Mouse (Mus musculus) hindbrain, embryonic 10.5 days (tissue): ENCODE results near the gene Sort1. TPM values are rescaled to one million over a fixed set of nuclear protein-coding genes. Genes with fewer than 3 reads are reported as not detected.

Experiments
- DNase-seq: peaks from one replicate; pipeline ENCODE4 v3.0.0-alpha.2; 2017; ENCODE audit warnings: low spot score
- H3K27ac ChIP-seq: fragments of 300-500 bp; sonication (generic); 2 replicates; pipeline ENCODE4 v1.5.1; 2016; ENCODE audit warnings: mild to moderate bottlenecking, moderate library complexity
- H3K27me3 ChIP-seq: fragments of 300-500 bp; sonication (generic); 2 replicates; pipeline ENCODE4 v1.6.1; 2016; ENCODE audit warnings: mild to moderate bottlenecking; ENCODE audit not compliant: poor library complexity, insufficient read depth, severe bottlenecking
- H3K36me3 ChIP-seq: fragments of 300-500 bp; sonication (generic); 2 replicates; pipeline ENCODE4 v1.6.1; 2016; ENCODE audit warnings: mild to moderate bottlenecking, moderate library complexity
- H3K4me1 ChIP-seq: fragments of 300-500 bp; sonication (generic); replicated peaks from 2 replicates; pipeline ENCODE4 v1.6.1; 2016; ENCODE audit warnings: mild to moderate bottlenecking
- H3K4me3 ChIP-seq: fragments of 300-500 bp; sonication (generic); 2 replicates; pipeline ENCODE4 v1.5.1; 2016; ENCODE audit warnings: mild to moderate bottlenecking, moderate library complexity
- H3K9me3 ChIP-seq: fragments of 300-500 bp; sonication (generic); 2 replicates; pipeline ENCODE4 v1.6.1; 2016; ENCODE audit warnings: mild to moderate bottlenecking, moderate library complexity
- WGBS: fragments of 180-500 bp; shearing (Covaris S2); methylation state at CpG from one replicate; pipeline ENCODE4 v1.1.7; 2016; 5-methylcytosine and 5-hydroxymethylcytosine counted together
- polyA plus RNA-seq: library from polyadenylated mRNA; unstranded; fragments of >200 nt; fragmentation: Nextera tagmentation; extraction: Ambion mirVana; gene quantifications from 2 replicates; pipeline ENCODE4 v1.2.1, GENCODE M21; 2016

Sort1 gene
- polyA plus RNA-seq, 1 experiment from 2014 or later, result 19.7 TPM

- H3K4me1 ChIP-seq, result peaks cover 53% of the 10 kb centered on the region
- peaks cover 37% of the 10 kb centered on the region for H3K36me3 ChIP-seq
- peak within 1 kb of the TSS; percentile 89 for H3K27ac ChIP-seq
- 1% methylated on average over 44 of the region's 44 CpGs for WGBS
- H3K9me3 ChIP-seq, result no peaks in the 10 kb centered on the region
- peak within 1 kb of the TSS; percentile 62 for H3K4me3 ChIP-seq
- DNase-seq, result peak; percentile 92
- H3K27me3 ChIP-seq, result no peaks in the 10 kb centered on the region
These were observed 99.8 kb downstream of the Sort1 start, which contains the start of gene Psrc1 for GRCm38 (mm10) chr3:108383485-108384354. Gene Psrc1 (plus strand): TSS chr3:108383839.

- no peaks in the 10 kb centered on the region for H3K27me3 ChIP-seq
- WGBS, result 40% methylated on average over 2 of the region's 2 CpGs
- peaks cover 41% of the 10 kb centered on the region for H3K36me3 ChIP-seq
- DNase-seq, result no peak
- no peaks in the 10 kb centered on the region for H3K9me3 ChIP-seq
- H3K4me1 ChIP-seq, result peaks cover 60% of the 10 kb centered on the region
- H3K27ac ChIP-seq, result peak overlapping the region; percentile 89
- peak overlapping the region; percentile 62 for H3K4me3 ChIP-seq
These were observed 100.5 kb downstream of the Sort1 start for GRCm38 (mm10) chr3:108384425-108384824.

- no peak overlapping the region; the same call in 1 of the 2 replicates for H3K27ac ChIP-seq
- H3K9me3 ChIP-seq, result no peaks in the 10 kb centered on the region
- H3K4me1 ChIP-seq, result peaks cover 62% of the 10 kb centered on the region
- no peak for DNase-seq
- H3K36me3 ChIP-seq, result peaks cover 50% of the 10 kb centered on the region
- no peak overlapping the region for H3K4me3 ChIP-seq
- H3K27me3 ChIP-seq, result no peaks in the 10 kb centered on the region
- WGBS, result 88% methylated on average over 10 of the region's 10 CpGs
These were observed 102.3 kb downstream of the Sort1 start for GRCm38 (mm10) chr3:108386186-108386585.

DNA sequence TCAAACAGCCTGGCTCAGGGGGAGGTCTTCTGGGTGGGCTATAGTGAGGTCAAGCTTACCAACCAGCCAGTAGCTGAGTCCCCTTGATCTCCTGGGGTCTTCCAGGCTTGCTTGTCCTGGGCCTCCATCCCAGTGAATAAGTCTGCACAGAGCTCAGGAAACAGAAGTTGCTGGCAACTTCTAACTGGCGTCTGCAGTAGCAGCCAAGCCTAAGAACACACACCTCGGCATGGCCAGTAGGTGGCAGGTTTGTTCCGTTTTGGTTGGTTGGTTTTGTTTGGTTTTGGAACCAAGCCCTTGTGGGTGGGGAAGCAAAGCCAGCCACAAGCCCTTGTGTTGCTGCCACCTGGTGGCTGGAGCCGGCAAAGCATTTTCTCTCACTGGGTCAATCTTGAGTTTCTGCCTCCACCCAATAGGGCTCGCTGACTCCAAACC lies 105.2 kb downstream of the Sort1 start:
- Histone ChIP-seq H3K27me3 (peaks cover 3% of the 10 kb centered on the region; the same call in 1 of the 2 replicates), H3K36me3 (peaks cover 79% of the 10 kb centered on the region), H3K27ac (peak overlapping the region; percentile 73), H3K9me3 (no peaks in the 10 kb centered on the region), H3K4me1 (peaks cover 60% of the 10 kb centered on the region), H3K4me3 (no peak overlapping the region)
- DNase-seq, result peak; percentile 96
- 3% methylated on average over 5 of the region's 5 CpGs for WGBS

GRCm38 (mm10) chr3:108392299-108392698 lies 108.4 kb downstream of the Sort1 start:
- peaks cover 87% of the 10 kb centered on the region for H3K36me3 ChIP-seq
- peak overlapping the region; percentile 9; the same call in 1 of the 2 replicates for H3K4me3 ChIP-seq
- H3K27ac ChIP-seq, result peak overlapping the region; percentile 66
- WGBS, result 20% methylated on average over 10 of the region's 10 CpGs
- peaks cover 3% of the 10 kb centered on the region; the same call in 1 of the 2 replicates for H3K27me3 ChIP-seq
- H3K9me3 ChIP-seq, result no peaks in the 10 kb centered on the region
- H3K4me1 ChIP-seq, result peaks cover 45% of the 10 kb centered on the region
- no peak for DNase-seq

GRCm38 (mm10) chr3:108392793-108393192 lies 108.9 kb downstream of the Sort1 start:
- 37% methylated on average over 15 of the region's 15 CpGs for WGBS
- peaks cover 3% of the 10 kb centered on the region; the same call in 1 of the 2 replicates for H3K27me3 ChIP-seq
- peak overlapping the region; percentile 9; the same call in 1 of the 2 replicates for H3K4me3 ChIP-seq
- peak overlapping the region; percentile 66 for H3K27ac ChIP-seq
- H3K9me3 ChIP-seq, result no peaks in the 10 kb centered on the region
- H3K4me1 ChIP-seq, result peaks cover 45% of the 10 kb centered on the region
- H3K36me3 ChIP-seq, result peaks cover 87% of the 10 kb centered on the region
- no peak for DNase-seq

DNA sequence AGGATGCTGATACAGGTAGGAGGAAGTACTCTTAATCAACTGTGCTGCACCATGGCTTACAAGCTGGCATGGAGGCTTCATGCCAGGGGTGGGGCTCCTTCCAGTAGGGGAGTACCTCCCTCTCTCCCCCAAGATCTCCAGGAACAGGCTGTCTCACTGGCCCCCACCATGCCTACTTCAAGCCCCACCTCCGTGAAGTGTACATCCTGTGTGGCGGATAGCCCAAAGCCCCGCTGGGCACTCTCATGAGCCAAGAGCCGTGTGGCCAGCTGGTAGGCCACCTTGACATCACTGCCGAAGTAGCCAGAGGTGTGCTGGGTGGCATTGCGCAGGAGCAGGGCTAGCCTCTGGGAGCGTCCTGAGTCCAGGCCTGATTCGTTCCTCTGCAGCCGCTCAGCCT lies 114.4 kb downstream of the Sort1 start:
- Histone ChIP-seq H3K4me1 (peaks cover 31% of the 10 kb centered on the region), H3K27ac (no peak overlapping the region), H3K9me3 (no peaks in the 10 kb centered on the region), H3K36me3 (peaks cover 100% of the 10 kb centered on the region), H3K4me3 (no peak overlapping the region), H3K27me3 (peaks cover 5% of the 10 kb centered on the region; the same call in 1 of the 2 replicates)
- WGBS, result 94% methylated on average over 9 of the region's 9 CpGs
- DNase-seq, result no peak

DNA sequence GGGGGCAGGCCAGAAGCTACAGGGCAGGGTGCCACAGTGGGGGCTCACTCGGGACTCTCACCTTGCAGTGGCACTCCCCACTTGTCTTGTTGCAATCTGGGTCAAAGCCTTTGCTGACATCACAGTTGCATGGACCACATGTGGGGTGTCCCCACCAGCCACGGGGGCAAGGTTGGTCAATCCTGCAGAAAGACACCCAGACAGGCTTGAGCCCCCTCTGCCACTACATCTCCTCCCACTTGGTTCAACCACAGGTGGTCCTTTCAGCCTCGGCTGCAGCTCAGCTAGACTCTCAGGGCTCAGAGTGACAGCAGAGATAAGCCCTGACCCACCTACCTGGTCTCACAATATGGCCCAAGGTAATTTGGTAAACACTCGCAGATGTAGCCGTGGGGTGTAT lies 116.6 kb downstream of the Sort1 start:
- Histone ChIP-seq H3K9me3 (no peaks in the 10 kb centered on the region), H3K4me3 (no peak overlapping the region), H3K4me1 (peaks cover 41% of the 10 kb centered on the region), H3K27me3 (0 out of 2 replicates have a peak, but pooled peaks cover 7% of the 10 kb centered on the region), H3K27ac (no peak overlapping the region), H3K36me3 (peaks cover 100% of the 10 kb centered on the region)
- WGBS, result 88% methylated on average over 5 of the region's 5 CpGs
- no peak for DNase-seq

GRCm38 (mm10) chr3:108401692-108402527 lies 118.0 kb downstream of the Sort1 start:
- peak overlapping the region; percentile 68 for H3K27ac ChIP-seq
- 0 out of 2 replicates have a peak, but pooled peaks cover 7% of the 10 kb centered on the region for H3K27me3 ChIP-seq
- peaks cover 56% of the 10 kb centered on the region for H3K4me1 ChIP-seq
- no peaks in the 10 kb centered on the region for H3K9me3 ChIP-seq
- H3K4me3 ChIP-seq, result peak overlapping the region; percentile 20; the same call in 1 of the 2 replicates
- WGBS, result 39% methylated on average over 22 of the region's 22 CpGs
- H3K36me3 ChIP-seq, result peaks cover 100% of the 10 kb centered on the region
- DNase-seq, result peak; percentile 87

DNA sequence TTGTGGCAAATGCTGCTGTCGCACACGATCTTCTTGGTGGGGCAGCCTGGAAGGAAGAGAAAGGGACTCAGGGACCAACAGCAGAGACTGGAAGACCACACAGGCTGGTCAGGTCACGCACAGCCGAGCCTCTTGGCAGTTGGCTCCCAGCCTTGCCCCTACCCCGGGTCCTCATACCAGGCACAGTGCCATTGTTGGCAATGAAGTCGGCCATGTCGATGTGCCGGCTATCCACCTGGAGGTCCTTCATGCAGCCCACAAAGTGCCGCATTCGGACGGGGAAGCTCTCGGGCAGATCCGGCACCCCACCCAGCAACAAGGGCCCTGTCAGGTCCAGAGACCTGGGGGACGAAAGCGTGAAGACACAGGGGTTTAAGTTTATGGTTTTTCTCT lies 118.6 kb downstream of the Sort1 start:
- WGBS, result 85% methylated on average over 15 of the region's 15 CpGs
- peak overlapping the region; percentile 68 for H3K27ac ChIP-seq
- peaks cover 100% of the 10 kb centered on the region for H3K36me3 ChIP-seq
- H3K27me3 ChIP-seq, result 0 out of 2 replicates have a peak, but pooled peaks cover 7% of the 10 kb centered on the region
- H3K4me1 ChIP-seq, result peaks cover 62% of the 10 kb centered on the region
- no peak overlapping the region for H3K4me3 ChIP-seq
- DNase-seq, result no peak
- no peaks in the 10 kb centered on the region for H3K9me3 ChIP-seq

GRCm38 (mm10) chr3:108405536-108406305 lies 121.8 kb downstream of the Sort1 start:
- Histone ChIP-seq H3K4me1 (peaks cover 94% of the 10 kb centered on the region), H3K36me3 (peaks cover 97% of the 10 kb centered on the region), H3K4me3 (peak overlapping the region; percentile 36), H3K9me3 (no peaks in the 10 kb centered on the region), H3K27ac (peak overlapping the region; percentile 90), H3K27me3 (0 out of 2 replicates have a peak, but pooled peaks cover 7% of the 10 kb centered on the region)
- peak; percentile 67 for DNase-seq
- 32% methylated on average over 14 of the region's 14 CpGs for WGBS
